Mouse (Mus musculus) cerebellum, adult 9-11 months (tissue): Measurements from ENCODE around the gene Cyp4x1.
"Not testable (repeated sequence)": the region's sequence is repeated elsewhere in the genome, so short reads cannot be mapped to it uniquely, and the experiment has no call there.

ENCODE experiments used
- DNase-seq: peaks from one replicate; pipeline ENCODE4 v3.0.0; 2022

Gene Cyp4x1

GRCm38 (mm10) chr4:115133621-115134295 is at the start of gene Cyp4x1:
Gene Cyp4x1 (minus strand): TSS chr4:115134281.
- peak; percentile 87 for DNase-seq

- not testable (repeated sequence) for DNase-seq
Observed at GRCm38 (mm10) chr4:115176201-115176600, 42.1 kb upstream of the Cyp4x1 start.

- no peak for DNase-seq
Observed at GRCm38 (mm10) chr4:115174694-115175353, 40.7 kb upstream of the Cyp4x1 start.

- not testable (repeated sequence) for DNase-seq
Observed at GRCm38 (mm10) chr4:115158963-115159362, 24.9 kb upstream of the Cyp4x1 start.

- DNase-seq = no peak
Observed at GRCm38 (mm10) chr4:115154723-115155122, 20.6 kb upstream of the Cyp4x1 start.

GRCm38 (mm10) chr4:115134296-115134630 is 182 bp upstream of the Cyp4x1 start:
- DNase-seq = peak; percentile 42

- DNase-seq = no peak
Observed at GRCm38 (mm10) chr4:115133085-115133484, 996 bp downstream of the Cyp4x1 start.

- no peak for DNase-seq
Observed at GRCm38 (mm10) chr4:115124713-115125112, 9.4 kb downstream of the Cyp4x1 start.

- DNase-seq = no peak
Observed at GRCm38 (mm10) chr4:115123507-115123906, 10.6 kb downstream of the Cyp4x1 start.

GRCm38 (mm10) chr4:115121608-115122007 is 12.5 kb downstream of the Cyp4x1 start:
- no peak for DNase-seq

GRCm38 (mm10) chr4:115121162-115121561 is 12.9 kb downstream of the Cyp4x1 start:
- no peak for DNase-seq

- no peak for DNase-seq
Observed at GRCm38 (mm10) chr4:115119642-115120041, 14.4 kb downstream of the Cyp4x1 start.

- no peak for DNase-seq
Observed at GRCm38 (mm10) chr4:115113266-115113665, 20.8 kb downstream of the Cyp4x1 start.

GRCm38 (mm10) chr4:115111167-115111566 is 22.9 kb downstream of the Cyp4x1 start:
- no peak for DNase-seq

GRCm38 (mm10) chr4:115103510-115103909 is 30.6 kb downstream of the Cyp4x1 start:
- no peak for DNase-seq

- peak; percentile 29 for DNase-seq
Observed at GRCm38 (mm10) chr4:115101682-115102081, 32.4 kb downstream of the Cyp4x1 start.

- DNase-seq = no peak
Observed at GRCm38 (mm10) chr4:115097146-115097496, 37.0 kb downstream of the Cyp4x1 start.

- DNase-seq = no peak
Observed at GRCm38 (mm10) chr4:115096435-115097145, 37.5 kb downstream of the Cyp4x1 start.

GRCm38 (mm10) chr4:115095671-115096434 is 38.2 kb downstream of the Cyp4x1 start:
- peak; percentile 14 for DNase-seq

- no peak for DNase-seq
Observed at GRCm38 (mm10) chr4:115094056-115094455, 40.0 kb downstream of the Cyp4x1 start.

- DNase-seq = no peak
Observed at GRCm38 (mm10) chr4:115093331-115093864, 40.7 kb downstream of the Cyp4x1 start.

GRCm38 (mm10) chr4:115091806-115092205 is 42.3 kb downstream of the Cyp4x1 start:
- no peak for DNase-seq

GRCm38 (mm10) chr4:115090592-115090991 is 43.5 kb downstream of the Cyp4x1 start:
- no peak for DNase-seq
